Mouse (Mus musculus) urinary bladder, postnatal 0 days (tissue): ENCODE measurements around the gene Rnf10. TPM values are rescaled to one million over a fixed set of nuclear protein-coding genes. Genes with fewer than 3 reads are reported as not detected.

Source experiments
- polyA plus RNA-seq: library from polyadenylated mRNA; unstranded; fragments of >200 nt; fragmentation: Nextera tagmentation; extraction: Ambion mirVana; gene quantifications from 2 replicates; pipeline ENCODE4 v1.2.1, GENCODE M21; 2015

Rnf10 gene
- 118 and 129 TPM in 2 replicates for polyA plus RNA-seq

DNA sequence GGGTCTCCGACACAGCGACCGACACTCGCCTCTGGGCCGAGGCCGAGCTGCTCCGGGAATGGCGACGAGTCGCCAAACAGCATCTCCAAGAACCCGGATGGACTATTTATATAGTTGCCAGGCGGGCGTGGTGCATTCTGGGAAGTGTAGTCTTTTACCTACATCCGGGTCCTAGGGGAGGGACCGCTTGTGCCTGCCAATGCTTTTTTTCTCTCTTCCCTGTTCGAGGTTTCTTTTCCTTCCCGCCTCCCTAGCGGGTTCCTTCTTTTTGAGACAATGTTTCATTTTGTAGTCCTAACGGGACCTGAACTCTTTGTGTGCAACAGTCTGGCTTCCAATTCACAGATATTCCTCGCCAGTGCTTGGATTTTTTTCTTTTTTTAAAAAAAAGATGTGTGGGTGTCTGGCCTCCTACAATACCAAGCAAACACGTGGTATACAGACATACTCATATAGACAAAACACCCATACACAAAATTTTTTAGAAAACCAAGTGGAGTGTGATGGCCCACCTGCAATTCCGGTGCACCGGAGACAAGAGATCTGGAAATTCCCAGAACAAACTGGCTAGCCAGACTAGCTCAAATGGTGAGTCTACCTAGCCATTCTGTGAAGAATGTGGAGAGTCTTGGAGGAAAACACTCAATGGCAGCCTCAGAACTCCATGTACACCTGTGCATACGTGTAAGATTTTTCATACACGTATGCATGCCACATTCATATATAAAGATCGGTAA is at the start of gene Rnf10:
TSS of gene Rnf10 (minus strand) at position 87 of the 737 bp plus-strand sequence.

DNA sequence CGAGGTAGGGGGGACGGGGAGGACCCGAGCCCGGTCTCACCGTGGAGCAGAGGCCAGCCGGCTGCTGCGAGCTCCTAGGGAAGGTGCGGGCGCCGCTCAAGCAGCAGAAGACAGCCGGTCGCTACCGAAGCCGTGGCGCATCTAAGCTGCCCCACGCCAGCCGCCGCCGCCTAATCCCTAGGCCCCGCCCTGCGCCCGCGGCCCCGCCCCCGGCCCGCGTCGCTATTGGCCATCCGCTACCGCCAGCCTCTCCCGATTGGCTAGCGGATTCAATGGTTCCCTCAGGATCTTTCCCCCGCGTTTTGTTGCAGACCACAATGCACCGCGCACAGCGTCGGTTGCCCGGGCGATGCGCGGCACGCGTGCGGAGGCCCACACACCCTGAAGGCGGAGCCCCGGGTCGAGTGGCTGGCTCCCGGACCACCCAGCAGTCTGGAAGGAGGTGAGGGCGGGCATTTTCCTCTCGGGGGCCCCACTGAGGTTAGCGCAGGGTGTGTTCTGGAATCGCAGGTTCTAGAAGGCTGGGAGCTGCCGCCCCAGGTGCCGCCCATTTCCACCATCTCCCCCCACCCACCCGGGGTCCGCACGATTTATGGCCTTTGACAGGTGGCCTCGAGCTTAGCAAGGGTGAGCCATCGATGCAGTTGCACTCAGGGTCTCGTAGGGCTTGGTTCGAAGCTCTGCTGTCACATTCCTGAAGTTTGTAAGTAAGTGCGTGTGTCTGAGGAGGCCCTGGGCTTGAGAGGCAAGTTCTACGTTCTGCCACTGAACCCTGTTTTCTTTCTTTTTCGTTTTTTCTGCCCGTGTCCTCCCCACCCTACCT is 28.3 kb upstream of the Rnf10 start, which contains the start of gene Dynll1:
TSS of gene Dynll1 (minus strand) at position 208 of the 823 bp plus-strand sequence.

DNA sequence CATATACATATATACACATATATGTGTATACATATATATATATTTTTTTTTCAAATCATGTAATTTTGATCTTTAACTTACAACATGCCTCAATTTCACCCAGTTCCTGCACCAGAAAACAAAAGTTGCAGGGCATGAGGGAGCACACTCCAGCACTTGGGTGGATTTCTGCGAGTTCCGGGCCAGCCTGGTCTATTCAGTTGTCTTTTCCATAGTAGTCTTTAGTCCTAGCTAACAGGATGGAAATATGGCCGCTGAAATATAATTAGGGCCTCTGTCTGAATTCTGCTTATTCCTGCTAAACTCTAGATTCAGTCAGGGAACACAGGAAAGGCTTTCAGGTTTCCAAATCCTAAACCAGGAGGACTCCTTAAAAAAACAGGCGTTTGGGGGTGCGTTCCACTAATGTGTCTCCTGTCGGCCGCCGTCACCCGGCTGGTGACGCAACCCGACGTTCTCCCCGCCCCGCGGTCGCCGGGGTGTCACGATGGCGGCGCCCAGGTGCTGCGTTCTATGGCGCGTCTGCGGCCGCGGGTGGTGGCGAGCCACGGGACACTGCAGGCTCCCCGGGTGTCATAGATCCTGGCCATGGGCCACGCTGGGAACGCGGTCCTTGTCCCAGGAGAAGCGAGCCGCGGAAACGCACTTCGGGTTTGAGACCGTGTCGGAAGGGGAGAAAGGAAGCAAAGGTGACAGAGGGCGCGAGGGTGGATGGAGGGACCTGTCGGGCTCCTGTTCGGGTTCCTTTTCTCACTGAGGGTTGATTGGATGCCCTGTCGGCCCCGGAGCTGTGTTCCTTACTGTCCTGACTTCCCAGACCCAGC is 6.7 kb upstream of the Rnf10 start, which contains the start of gene Coq5:
TSS of gene Coq5 (plus strand) at position 441 of the 824 bp plus-strand sequence.

DNA sequence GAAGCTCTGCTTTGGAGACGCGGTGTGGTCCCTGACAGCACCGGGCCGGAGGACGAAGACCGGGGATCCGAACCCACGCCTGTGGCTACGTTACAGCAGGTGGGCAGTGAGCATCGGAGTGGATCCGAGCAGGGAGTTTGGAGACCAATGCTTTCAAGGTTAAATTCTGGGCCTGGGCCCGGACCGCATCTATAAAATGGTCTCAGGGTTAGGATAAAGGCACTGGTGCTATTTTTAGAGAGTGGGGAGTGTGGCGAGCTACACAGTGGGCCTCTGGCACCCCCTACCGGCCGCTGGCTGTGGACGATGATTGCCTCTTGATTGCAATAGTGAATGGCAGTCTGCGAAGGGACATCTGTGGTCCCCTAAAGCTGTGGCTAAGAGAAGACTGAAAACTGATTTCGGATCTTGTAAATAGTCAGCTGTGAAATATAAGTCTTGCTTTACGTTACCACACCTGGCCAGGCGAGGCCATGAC is 36.9 kb downstream of the Rnf10 start, which contains the start of gene Pop5:
TSS of gene Pop5 (plus strand) at position 51 of the 478 bp plus-strand sequence.

DNA sequence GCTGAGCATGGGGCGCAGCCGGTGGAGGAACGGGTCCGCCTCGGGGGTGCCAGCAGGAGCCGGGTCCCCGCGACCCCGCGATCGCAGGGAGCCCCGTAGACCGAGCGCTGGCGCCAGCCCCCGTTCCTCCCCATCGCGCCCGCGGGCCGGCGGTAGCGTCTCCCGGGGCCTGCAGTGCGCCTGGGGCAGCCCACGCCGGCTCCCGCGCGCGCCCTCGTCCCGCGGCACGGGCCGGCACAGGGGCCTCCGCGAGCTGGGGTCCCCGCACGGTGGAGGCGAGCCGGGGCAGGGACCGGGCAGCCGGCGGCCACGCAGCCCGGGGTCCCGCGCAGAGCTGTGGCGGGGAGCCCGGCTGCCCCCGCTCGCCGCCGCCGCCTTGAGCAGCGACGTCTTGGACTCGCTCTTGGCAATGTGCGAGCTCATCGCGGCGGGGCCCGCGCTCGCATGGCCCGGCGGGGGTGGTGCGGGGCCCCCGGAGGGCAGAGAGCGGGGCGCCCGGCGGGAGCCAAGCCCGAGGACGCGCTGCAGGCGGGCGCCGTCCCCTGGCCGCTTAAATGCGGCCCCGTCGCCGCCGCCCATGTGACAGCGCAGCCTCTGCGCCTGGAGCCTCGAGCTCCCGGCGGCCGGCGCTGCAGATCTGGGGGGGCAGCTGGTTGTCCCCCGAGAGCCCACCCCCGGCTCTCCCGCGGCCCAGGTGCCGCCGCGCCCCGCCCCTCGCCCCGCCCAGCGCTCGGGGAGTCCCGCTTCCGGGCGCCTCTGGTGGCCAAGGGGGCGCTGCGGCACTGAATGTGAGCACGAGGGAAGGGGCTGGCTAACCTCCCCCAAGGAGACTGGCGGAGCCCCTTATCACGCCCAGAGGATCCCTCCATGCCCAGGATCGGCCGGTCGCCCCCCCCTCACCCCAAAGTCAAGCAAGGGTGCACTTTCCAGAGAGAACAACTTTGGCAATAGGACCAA is 78.8 kb downstream of the Rnf10 start, which contains the start of gene Cabp1:
TSS of gene Cabp1 (minus strand) at position 713 of the 957 bp plus-strand sequence.

Other genes with a start within 250 kb of the Rnf10 start
- gene Gm10401, start 174.6 kb downstream of the Rnf10 start, polyA plus RNA-seq = 29.1 and 29.8 TPM in 2 replicates
- gene Acads, start 153.6 kb downstream of the Rnf10 start, polyA plus RNA-seq = 57.0 and 62.5 TPM in 2 replicates
- 15.0 and 15.1 TPM in 2 replicates for gene Unc119b, start 137.9 kb downstream of the Rnf10 start, polyA plus RNA-seq
- gene Mlec, start 114.7 kb downstream of the Rnf10 start, polyA plus RNA-seq = 41.6 and 47.0 TPM in 2 replicates
- 0.48 and 1.2 TPM in 2 replicates for gene Cabp1, start 78.5 kb downstream of the Rnf10 start, polyA plus RNA-seq
- 55.1 and 57.7 TPM in 2 replicates for gene Pop5, start 37.1 kb downstream of the Rnf10 start, polyA plus RNA-seq
- gene Coq5, start 6.8 kb upstream of the Rnf10 start, polyA plus RNA-seq = 24.6 and 27.9 TPM in 2 replicates
- gene Dynll1, start 28.1 kb upstream of the Rnf10 start, polyA plus RNA-seq = 1,629 and 1,654 TPM in 2 replicates
- 119 and 134 TPM in 2 replicates for gene Srsf9, start 54.3 kb upstream of the Rnf10 start, polyA plus RNA-seq
- 11.7 and 15.4 TPM in 2 replicates for gene Gatc, start 68.3 kb upstream of the Rnf10 start, polyA plus RNA-seq
- 57.1 TPM in 2 replicates for gene Triap1, start 68.3 kb upstream of the Rnf10 start, polyA plus RNA-seq
- gene Cox6a1, start 76.1 kb upstream of the Rnf10 start, polyA plus RNA-seq = 1,380 and 1,477 TPM in 2 replicates
- gene Msi1, start 156.7 kb upstream of the Rnf10 start, polyA plus RNA-seq = 0.98 and 1.5 TPM in 2 replicates
- not detected in 2 replicates for gene Pla2g1b, start 193.4 kb upstream of the Rnf10 start, polyA plus RNA-seq
- 13.6 and 14.6 TPM in 2 replicates for gene Sirt4, start 211.8 kb upstream of the Rnf10 start, polyA plus RNA-seq
- 30.1 and 30.2 TPM in 2 replicates for gene Pxn, start 233.8 kb upstream of the Rnf10 start, polyA plus RNA-seq